Mouse (Mus musculus) splenic B cell, adult 2 months (primary cell): ENCODE results near the gene Tlcd2.
"Not testable (repeated sequence)": the region's sequence is repeated elsewhere in the genome, so short reads cannot be mapped to it uniquely, and the experiment has no call there.

ENCODE experiments used
- DNase-seq: peaks from one replicate; pipeline ENCODE4 v3.0.0-alpha.2; 2011; ENCODE audit warnings: low read depth, low spot score
- H3K27me3 ChIP-seq: 2 replicates; pipeline ENCODE4 v1.6.1; 2012; ENCODE audit warnings: mild to moderate bottlenecking, low read length, moderate library complexity, mixed read lengths; ENCODE audit not compliant: control insufficient read depth, poor library complexity, insufficient read depth, severe bottlenecking
- H3K36me3 ChIP-seq: 2 replicates; pipeline ENCODE4 v1.6.1; 2012; ENCODE audit warnings: mild to moderate bottlenecking, low read length, moderate library complexity, mixed read lengths; ENCODE audit not compliant: control insufficient read depth, poor library complexity, insufficient read depth, severe bottlenecking

Tlcd2 gene

GRCm38 (mm10) chr11:75455971-75456370 lies 5.5 kb upstream of the Tlcd2 start:
- not testable (repeated sequence) for H3K27me3 ChIP-seq, DNase-seq, H3K36me3 ChIP-seq

GRCm38 (mm10) chr11:75456440-75456871 lies 5.1 kb upstream of the Tlcd2 start:
- Histone ChIP-seq H3K27me3 (no peaks in the 10 kb centered on the region), H3K36me3 (peaks cover 3% of the 10 kb centered on the region; the same call in 1 of the 2 replicates)
- DNase-seq, result peak; percentile 67

GRCm38 (mm10) chr11:75458169-75458568 lies 3.3 kb upstream of the Tlcd2 start:
- Histone ChIP-seq H3K36me3 (no peaks in the 10 kb centered on the region), H3K27me3 (no peaks in the 10 kb centered on the region)
- DNase-seq, result peak; percentile 71

GRCm38 (mm10) chr11:75458628-75459041 lies 2.9 kb upstream of the Tlcd2 start:
- no peaks in the 10 kb centered on the region for H3K36me3 ChIP-seq
- no peaks in the 10 kb centered on the region for H3K27me3 ChIP-seq
- DNase-seq, result peak; percentile 61

- Histone ChIP-seq H3K36me3 (no peaks in the 10 kb centered on the region), H3K27me3 (no peaks in the 10 kb centered on the region)
- DNase-seq, result peak; percentile 48
Observed at GRCm38 (mm10) chr11:75459141-75459711, 2.3 kb upstream of the Tlcd2 start.

GRCm38 (mm10) chr11:75459751-75460102 lies 1.8 kb upstream of the Tlcd2 start:
- DNase-seq, result no peak
- Histone ChIP-seq H3K27me3 (no peaks in the 10 kb centered on the region), H3K36me3 (no peaks in the 10 kb centered on the region)

- Histone ChIP-seq H3K27me3 (no peaks in the 10 kb centered on the region), H3K36me3 (no peaks in the 10 kb centered on the region)
- DNase-seq, result peak; percentile 96
Observed at GRCm38 (mm10) chr11:75460103-75460843, 1.2 kb upstream of the Tlcd2 start.

- DNase-seq, result no peak
- H3K27me3 ChIP-seq, result no peaks in the 10 kb centered on the region
Observed at GRCm38 (mm10) chr11:75461743-75462252, 283 bp downstream of the Tlcd2 start.

GRCm38 (mm10) chr11:75462253-75462783 lies 803 bp downstream of the Tlcd2 start:
- Histone ChIP-seq H3K27me3 (no peaks in the 10 kb centered on the region), H3K36me3 (no peaks in the 10 kb centered on the region)
- peak; percentile 42 for DNase-seq

More at GRCm38 (mm10) chr11:75461743-75462252, 283 bp downstream of the Tlcd2 start:
- no peaks in the 10 kb centered on the region for H3K36me3 ChIP-seq

- Histone ChIP-seq H3K27me3 (no peaks in the 10 kb centered on the region), H3K36me3 (no peaks in the 10 kb centered on the region)
- DNase-seq, result no peak
Observed at GRCm38 (mm10) chr11:75462865-75463336, 1.4 kb downstream of the Tlcd2 start.

- no peaks in the 10 kb centered on the region for H3K36me3 ChIP-seq
- no peak for DNase-seq
- H3K27me3 ChIP-seq, result no peaks in the 10 kb centered on the region
Observed at GRCm38 (mm10) chr11:75463624-75464023, 2.1 kb downstream of the Tlcd2 start.

- DNase-seq, result no peak
Observed at GRCm38 (mm10) chr11:75464417-75464816, 2.9 kb downstream of the Tlcd2 start.

GRCm38 (mm10) chr11:75465051-75465450 lies 3.5 kb downstream of the Tlcd2 start:
- Histone ChIP-seq H3K36me3 (no peaks in the 10 kb centered on the region), H3K27me3 (no peaks in the 10 kb centered on the region)
- no peak for DNase-seq

More at GRCm38 (mm10) chr11:75464417-75464816, 2.9 kb downstream of the Tlcd2 start:
- no peaks in the 10 kb centered on the region for H3K36me3 ChIP-seq
- H3K27me3 ChIP-seq, result no peaks in the 10 kb centered on the region

GRCm38 (mm10) chr11:75466731-75467505 lies 5.4 kb downstream of the Tlcd2 start:
- Histone ChIP-seq H3K27me3 (no peaks in the 10 kb centered on the region), H3K36me3 (no peaks in the 10 kb centered on the region)
- peak; percentile 50 for DNase-seq
